Mouse (Mus musculus): Measurements from ENCODE around the gene Nck2.
"Not testable (repeated sequence)": the region's sequence is repeated elsewhere in the genome, so short reads cannot be mapped to it uniquely, and the experiment has no call there.

- not testable (repeated sequence) for TF ChIP-seq POLR2A (IDR thresholded peaks at IDR 0.05; ENCODE audit: borderline replicate concordance, extremely low read depth, insufficient read depth, insufficient read length, poor library complexity, severe bottlenecking); CTCF (IDR thresholded peaks at IDR 0.05; ENCODE audit: borderline replicate concordance, extremely low read depth, insufficient read depth, insufficient read length)
Observed at GRCm38 (mm10) chr1:43533497-43533896, 89.1 kb downstream of the Nck2 start.
